Mouse (Mus musculus) heart, postnatal 0 days (tissue): ENCODE measurements around the gene Eng.

Experiments used
- CTCF ChIP-seq: IDR thresholded peaks from 2 replicates; pipeline ENCODE4 v1.5.1; 2016; ENCODE audit warnings: antibody characterized with exemption, control low read depth, low read depth
- EP300 ChIP-seq: IDR thresholded peaks from 2 replicates; pipeline ENCODE4 v1.6.1; 2016; ENCODE audit warnings: antibody characterized with exemption, low read depth

GRCm38 (mm10) chr2:32597699-32598098 is 48.7 kb upstream of the Eng start:
- no peak for TF ChIP-seq CTCF
- TF ChIP-seq EP300 = no peak
